Mouse (Mus musculus) hindbrain, embryonic 11.5 days (tissue): ENCODE data around the gene AC134908.4. TPM values are rescaled to one million over a fixed set of nuclear protein-coding genes. Genes with fewer than 3 reads are reported as not detected.

Experiments
- ATAC-seq: fragments of 200-750 bp; cut with Nextera tagmentation; 2 replicates; pipeline ENCODE4 v1.8.0; 2017; ENCODE audit warnings: mild to moderate bottlenecking, moderate TSS enrichment, moderate library complexity; ENCODE audit not compliant: low FRiP score
- DNase-seq: peaks from one replicate; pipeline ENCODE4 v3.0.0-alpha.2; 2015; ENCODE audit warnings: low spot score
- H3K27ac ChIP-seq: fragments of 300-500 bp; sonication (generic); 2 replicates; pipeline ENCODE4 v1.5.1; 2014; ENCODE audit warnings: mild to moderate bottlenecking, low read depth, low read length
- H3K27me3 ChIP-seq: fragments of 300-500 bp; sonication (generic); 2 replicates; pipeline ENCODE4 v1.6.1; 2014; ENCODE audit warnings: mild to moderate bottlenecking, low read length, moderate library complexity, mixed read lengths; ENCODE audit not compliant: control insufficient read depth, insufficient read depth
- H3K36me3 ChIP-seq: fragments of 300-500 bp; sonication (generic); 2 replicates; pipeline ENCODE4 v1.6.1; 2014; ENCODE audit warnings: mild to moderate bottlenecking, low read length, moderate library complexity, mixed read lengths; ENCODE audit not compliant: control insufficient read depth, insufficient read depth
- H3K4me1 ChIP-seq: fragments of 300-500 bp; sonication (generic); replicated peaks from 2 replicates; pipeline ENCODE4 v1.6.1; 2014; ENCODE audit warnings: low read length, mixed read lengths; ENCODE audit not compliant: control insufficient read depth, insufficient read depth
- H3K4me2 ChIP-seq: fragments of 300-500 bp; sonication (generic); replicated peaks from 2 replicates; pipeline ENCODE4 v1.6.1; 2014; ENCODE audit warnings: mild to moderate bottlenecking, low read depth, low read length
- H3K4me3 ChIP-seq: fragments of 300-500 bp; sonication (generic); 2 replicates; pipeline ENCODE4 v1.5.1; 2014; ENCODE audit warnings: low read depth, low read length
- H3K9ac ChIP-seq: fragments of 300-500 bp; sonication (generic); 2 replicates; pipeline ENCODE4 v1.6.1; 2014; ENCODE audit warnings: low read depth, low read length
- H3K9me3 ChIP-seq: fragments of 300-500 bp; sonication (generic); 2 replicates; pipeline ENCODE4 v1.6.1; 2016; ENCODE audit warnings: low read length; ENCODE audit not compliant: control insufficient read depth
- WGBS: fragments of 180-500 bp; shearing (Covaris S2); extraction: QIAGEN DNeasy Blood & Tissue Kit; methylation state at CpG from one replicate; pipeline ENCODE4 v1.1.7; 2014; 5-methylcytosine and 5-hydroxymethylcytosine counted together
- polyA plus RNA-seq: library from polyadenylated mRNA; unstranded; fragments of >200 nt; fragmentation: Nextera tagmentation; extraction: Ambion mirVana; gene quantifications from 2 replicates; pipeline ENCODE4 v1.2.1, GENCODE M21; 2014

The AC134908.4 gene
- polyA plus RNA-seq, 1 experiment from 2014 or later, result 0.56 TPM

DNA sequence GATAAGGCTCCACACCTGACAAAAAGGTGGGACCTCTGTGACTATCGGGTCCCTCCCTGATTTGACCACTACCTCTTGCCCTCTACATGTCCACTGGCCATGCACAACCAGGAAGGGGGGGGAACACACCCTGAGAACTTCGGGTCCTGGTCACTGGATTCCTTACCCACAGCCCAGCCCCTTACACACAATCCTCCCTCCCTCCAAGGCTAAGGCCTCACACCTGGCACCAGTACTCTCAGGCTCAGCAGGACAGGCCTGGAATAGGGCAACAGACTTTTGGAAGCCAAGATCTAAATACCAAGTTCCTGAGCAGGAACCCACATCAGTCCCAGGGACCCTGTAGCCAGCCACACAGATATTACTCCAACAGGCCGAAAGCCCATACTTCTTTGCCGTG lies 43.4 kb upstream of the AC134908.4 start:
- H3K4me2 ChIP-seq, result no peak overlapping the region
- H3K27me3 ChIP-seq, result no peaks in the 10 kb centered on the region
- H3K4me1 ChIP-seq, result peaks cover 28% of the 10 kb centered on the region
- ATAC-seq (no peak), DNase-seq (no peak)
- no peaks in the 10 kb centered on the region for H3K9me3 ChIP-seq
- H3K4me3 ChIP-seq, result no peak overlapping the region
- 86% methylated on average over 4 of the region's 4 CpGs for WGBS
- no peak overlapping the region for H3K9ac ChIP-seq
- peaks cover 27% of the 10 kb centered on the region for H3K36me3 ChIP-seq
- H3K27ac ChIP-seq, result peak overlapping the region; percentile 27; the same call in 1 of the 2 replicates

DNA sequence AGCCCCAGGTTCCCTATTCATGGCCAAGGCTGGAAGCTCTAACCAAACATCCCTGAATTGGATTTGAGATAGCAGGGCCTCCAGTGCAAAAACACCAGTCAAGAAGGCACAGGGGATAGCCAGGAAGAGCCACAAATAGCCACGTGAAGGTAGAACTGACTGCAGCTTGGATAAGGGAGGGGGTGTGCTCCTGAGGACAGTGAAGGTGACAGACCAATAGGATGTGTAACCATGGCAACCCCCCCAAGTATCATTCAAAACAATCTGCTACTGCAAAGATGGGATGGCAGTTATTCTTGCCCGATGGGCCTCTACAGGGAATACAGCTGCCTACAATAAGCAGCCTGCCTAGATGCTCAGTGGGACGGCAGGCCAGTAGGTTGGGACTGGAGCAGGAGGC lies 42.1 kb upstream of the AC134908.4 start:
- Histone ChIP-seq H3K27me3 (no peaks in the 10 kb centered on the region), H3K9ac (no peak overlapping the region; the same call in 1 of the 2 replicates), H3K4me3 (no peak overlapping the region), H3K27ac (peak overlapping the region; percentile 66), H3K4me2 (peak overlapping the region; percentile 76; the same call in 1 of the 2 replicates), H3K36me3 (peaks cover 27% of the 10 kb centered on the region), H3K9me3 (no peaks in the 10 kb centered on the region), H3K4me1 (peaks cover 29% of the 10 kb centered on the region)
- 28% methylated on average over 3 of the region's 3 CpGs for WGBS
- DNase-seq (peak; percentile 47), ATAC-seq (no peak)

DNA sequence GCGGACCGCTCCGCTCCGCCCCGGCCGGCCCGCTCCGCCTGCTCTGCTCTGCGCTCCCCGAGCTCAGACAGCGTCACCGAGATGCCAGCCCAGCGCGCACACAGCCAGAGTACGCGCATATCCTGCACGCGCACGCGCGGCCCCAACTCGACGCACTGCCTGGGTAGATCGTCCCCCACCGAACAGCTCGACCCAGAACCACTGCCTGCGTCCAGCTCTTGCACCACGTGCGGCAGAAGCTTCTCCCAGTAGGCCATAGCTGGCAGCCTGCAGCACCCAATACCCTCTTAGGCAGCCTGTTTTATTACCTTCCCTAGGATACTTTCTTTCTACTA lies 41.6 kb upstream of the AC134908.4 start, which contains the start of gene Rhbdl1:
TSS of gene Rhbdl1 (minus strand) at position 220 of the 335 bp plus-strand sequence.
- Histone ChIP-seq H3K9me3 (no peaks in the 10 kb centered on the region), H3K9ac (peak within 1 kb of the TSS; percentile 68), H3K27ac (peak within 1 kb of the TSS; percentile 66), H3K27me3 (no peaks in the 10 kb centered on the region), H3K36me3 (peaks cover 26% of the 10 kb centered on the region), H3K4me1 (peaks cover 29% of the 10 kb centered on the region), H3K4me2 (peak within 1 kb of the TSS; percentile 76), H3K4me3 (peak within 1 kb of the TSS; percentile 31)
- ATAC-seq, result 0 out of 2 replicates have a peak, but pooled peaks have one; percentile 8
- 3% methylated on average over 24 of the region's 29 CpGs for WGBS
- peak; percentile 73 for DNase-seq

GRCm38 (mm10) chr17:25836397-25837075 lies 41.1 kb upstream of the AC134908.4 start:
- DNase-seq, result no peak
- H3K27ac ChIP-seq, result peak overlapping the region; percentile 66
- 27% methylated on average over 21 of the region's 23 CpGs for WGBS

DNA sequence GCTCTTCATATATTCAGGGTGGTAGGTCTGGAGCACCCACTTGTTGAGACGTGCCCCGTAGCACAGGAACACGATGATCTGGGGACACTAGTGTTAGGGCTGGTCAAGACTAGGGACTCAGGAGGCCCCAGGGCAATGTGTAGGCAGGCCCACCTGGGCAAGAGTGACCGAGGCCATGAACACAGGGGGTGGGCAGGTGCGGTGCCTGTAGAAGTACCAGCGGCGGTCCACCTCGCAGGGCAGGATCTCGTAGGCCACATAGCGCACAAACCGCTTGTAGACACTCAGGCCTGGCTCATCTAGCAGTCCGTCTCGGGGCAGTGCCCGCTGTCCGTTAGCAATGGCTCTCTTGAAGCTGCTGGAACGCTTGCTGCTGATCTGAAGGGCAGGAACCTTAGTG lies 40.4 kb upstream of the AC134908.4 start:
- 93% methylated on average over 16 of the region's 16 CpGs for WGBS
- Histone ChIP-seq H3K36me3 (peaks cover 26% of the 10 kb centered on the region), H3K27ac (no peak overlapping the region), H3K9me3 (no peaks in the 10 kb centered on the region), H3K27me3 (no peaks in the 10 kb centered on the region), H3K9ac (no peak overlapping the region), H3K4me3 (no peak overlapping the region; the same call in 1 of the 2 replicates), H3K4me2 (peak overlapping the region; percentile 76; the same call in 1 of the 2 replicates), H3K4me1 (peaks cover 37% of the 10 kb centered on the region)
- DNase-seq (no peak), ATAC-seq (no peak)

More at GRCm38 (mm10) chr17:25836397-25837075, 41.1 kb upstream of the AC134908.4 start:
- Histone ChIP-seq H3K36me3 (peaks cover 23% of the 10 kb centered on the region), H3K4me2 (peak overlapping the region; percentile 76), H3K4me1 (peaks cover 33% of the 10 kb centered on the region), H3K9me3 (no peaks in the 10 kb centered on the region), H3K4me3 (peak overlapping the region; percentile 31), H3K9ac (peak overlapping the region; percentile 68), H3K27me3 (no peaks in the 10 kb centered on the region)
- ATAC-seq, result no peak

GRCm38 (mm10) chr17:25835301-25835700 lies 39.8 kb upstream of the AC134908.4 start:
- Histone ChIP-seq H3K27me3 (no peaks in the 10 kb centered on the region), H3K36me3 (peaks cover 21% of the 10 kb centered on the region), H3K4me1 (peaks cover 37% of the 10 kb centered on the region), H3K9ac (no peak overlapping the region), H3K9me3 (no peaks in the 10 kb centered on the region), H3K27ac (no peak overlapping the region), H3K4me3 (no peak overlapping the region), H3K4me2 (peak overlapping the region; percentile 7; the same call in 1 of the 2 replicates)
- ATAC-seq, result no peak
- WGBS, result 90% methylated on average over 7 of the region's 7 CpGs
- DNase-seq, result no peak

GRCm38 (mm10) chr17:25834595-25835222 lies 39.2 kb upstream of the AC134908.4 start:
- DNase-seq, result no peak
- peak overlapping the region; percentile 83; the same call in 1 of the 2 replicates for H3K4me3 ChIP-seq
- peaks cover 16% of the 10 kb centered on the region for H3K36me3 ChIP-seq
- H3K9ac ChIP-seq, result no peak overlapping the region
- no peak for ATAC-seq
- H3K4me2 ChIP-seq, result peak overlapping the region; percentile 91
- H3K27ac ChIP-seq, result peak overlapping the region; percentile 24; the same call in 1 of the 2 replicates
- H3K9me3 ChIP-seq, result no peaks in the 10 kb centered on the region
- WGBS, result 92% methylated on average over 12 of the region's 12 CpGs
- H3K27me3 ChIP-seq, result no peaks in the 10 kb centered on the region
- peaks cover 39% of the 10 kb centered on the region for H3K4me1 ChIP-seq

DNA sequence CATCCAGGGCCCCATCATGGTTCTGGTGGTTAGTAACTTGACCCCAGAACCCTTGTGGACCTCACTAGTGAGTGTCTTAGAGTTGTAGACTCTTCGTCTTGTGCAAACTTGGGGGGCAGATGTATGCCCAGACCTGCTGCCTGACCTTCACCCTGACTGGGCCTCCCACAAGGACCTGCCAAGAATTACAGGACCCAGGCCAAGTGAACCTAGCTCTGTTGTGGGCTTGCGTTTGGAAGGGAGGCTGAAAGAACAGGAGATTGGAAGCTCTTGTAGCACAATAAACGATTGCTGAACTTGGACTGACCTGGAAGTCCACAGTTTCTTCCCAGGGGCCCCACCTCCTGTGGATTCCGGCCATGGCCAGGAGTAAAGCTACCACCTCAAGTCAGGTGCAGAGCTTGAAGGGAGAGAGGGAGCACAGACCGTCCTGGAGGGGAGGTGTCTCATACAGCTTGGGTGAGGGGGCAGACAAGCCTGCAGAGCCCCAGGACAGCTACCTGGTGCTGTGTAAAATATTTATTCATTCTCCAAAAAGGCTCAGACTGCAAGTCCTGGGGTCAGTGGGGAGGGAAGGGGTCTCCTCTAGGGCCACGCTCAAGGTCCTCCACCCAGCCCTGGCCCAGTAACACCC lies 38.6 kb upstream of the AC134908.4 start:
- H3K4me3 ChIP-seq, result peak overlapping the region; percentile 83
- H3K4me2 ChIP-seq, result peak overlapping the region; percentile 91
- H3K36me3 ChIP-seq, result peaks cover 10% of the 10 kb centered on the region
- 60% methylated on average over 6 of the region's 6 CpGs for WGBS
- H3K4me1 ChIP-seq, result peaks cover 43% of the 10 kb centered on the region
- DNase-seq (no peak), ATAC-seq (no peak)
- no peaks in the 10 kb centered on the region for H3K9me3 ChIP-seq
- peak overlapping the region; percentile 94 for H3K27ac ChIP-seq
- no peaks in the 10 kb centered on the region for H3K27me3 ChIP-seq
- peak overlapping the region; percentile 79 for H3K9ac ChIP-seq
